Mouse (Mus musculus): ENCODE data around the gene Phlpp1.

DNA sequence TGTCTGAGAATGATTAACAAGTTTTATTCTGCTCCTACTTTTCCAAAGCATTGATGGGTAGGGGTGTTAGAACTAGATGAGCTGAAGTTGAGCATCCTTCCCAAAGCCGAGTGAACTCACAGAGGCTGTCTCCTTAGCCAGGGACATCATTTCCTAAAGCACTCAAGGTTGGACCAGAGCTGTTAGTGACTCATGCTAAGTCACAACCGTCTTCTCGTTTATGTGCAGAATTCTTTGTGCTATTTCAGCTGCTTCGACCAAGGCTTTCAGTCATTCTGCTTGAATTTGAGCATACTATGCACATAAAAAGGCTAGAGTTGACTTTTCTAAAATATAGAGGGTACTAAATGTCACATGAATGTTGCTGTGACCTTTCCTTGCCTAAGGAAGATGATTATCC lies 142.9 kb downstream of the Phlpp1 start:
- TF ChIP-seq CTCF (IDR thresholded peaks at IDR 0.05; ENCODE audit: borderline replicate concordance, extremely low read depth, insufficient read depth, insufficient read length) (no peak), POLR2A (IDR thresholded peaks at IDR 0.05; ENCODE audit: borderline replicate concordance, extremely low read depth, insufficient read depth, insufficient read length, poor library complexity, severe bottlenecking) (no peak)

All from brain, embryonic 14.5 days (tissue).